In genomic region chr7:112685993-112686392, GRCm38 (mm10) we compare ENCODE assay signal across 19 mouse cellular contexts. TPM values are rescaled to one million over a fixed set of nuclear protein-coding genes. Genes with fewer than 3 reads are reported as not detected.
DNase-seq lines count a peak whose midpoint lies in the region; ATAC-seq and TF ChIP-seq lines count a peak whose summit lies in the region.
"Had no signal": no experiment of that assay in that cellular context is flagged by ENCODE, and none has a peak within 500 bp of the region (broad histone marks: within the 10 kb centered on the region; RNA-seq: fewer than 3 reads in every experiment).

No protein-coding gene starts in this region.

- no peaks in the 10 kb centered on the region for H3K36me3 ChIP-seq in heart, embryonic 15.5 days
- H3K36me3 ChIP-seq in stomach, embryonic 16.5 days (ENCODE audit: control insufficient read depth, insufficient read depth, low read length), result no peaks in the 10 kb centered on the region
- H3K36me3 ChIP-seq in stomach, postnatal 0 days (ENCODE audit: control insufficient read depth, insufficient read depth, low read length), result no peaks in the 10 kb centered on the region

- intact Hi-C loops in heart, postnatal 25 days (cut with DNase I), result no loop called here

- H3K4me1 ChIP-seq in heart, embryonic 15.5 days (replicated peaks), result peaks cover 92% of the 10 kb centered on the region
- H3K4me1 ChIP-seq in stomach, embryonic 16.5 days (ENCODE audit: control insufficient read depth, insufficient read depth, low read length), result peaks cover 70% of the 10 kb centered on the region
- peaks cover 17% of the 10 kb centered on the region for H3K4me1 ChIP-seq in stomach, postnatal 0 days (replicated peaks; ENCODE audit: control insufficient read depth, insufficient read depth)

- WGBS in heart, embryonic 15.5 days, result 53% methylated on average over 3 of the region's 3 CpGs
- 66% methylated on average over 3 of the region's 3 CpGs for whole genome bisulfite sequencing in stomach, embryonic 16.5 days
- 62% methylated on average over 3 of the region's 3 CpGs for WGBS in stomach, postnatal 0 days

- no peak for TF ChIP-seq CTCF in stomach, postnatal 0 days (IDR thresholded peaks at IDR 0.05; ENCODE audit: low read depth)

- H3K27me3 ChIP-seq in heart, embryonic 15.5 days, result no peaks in the 10 kb centered on the region
- no peaks in the 10 kb centered on the region for H3K27me3 ChIP-seq in stomach, embryonic 16.5 days (ENCODE audit: control insufficient read depth, insufficient read depth, low read length)
- H3K27me3 ChIP-seq in stomach, postnatal 0 days (ENCODE audit: control insufficient read depth, insufficient read depth, low read length), result no peaks in the 10 kb centered on the region

- no peaks in the 10 kb centered on the region for H3K9me3 ChIP-seq in heart, embryonic 15.5 days (replicated peaks)
- no peaks in the 10 kb centered on the region for H3K9me3 ChIP-seq in stomach, embryonic 16.5 days (replicated peaks; ENCODE audit: control insufficient read depth, low read length)
- H3K9me3 ChIP-seq in stomach, postnatal 0 days (ENCODE audit: control insufficient read depth, low read length), result no peaks in the 10 kb centered on the region

- TF ChIP-seq EP300 in stomach, postnatal 0 days (optimal IDR thresholded peaks at IDR 0.05), result no peak

- no peak overlapping the region for H3K9ac ChIP-seq in heart, embryonic 15.5 days
- H3K9ac ChIP-seq in stomach, embryonic 16.5 days (ENCODE audit: low read length), result no peak overlapping the region
- H3K9ac ChIP-seq in stomach, postnatal 0 days (ENCODE audit: low read length), result no peak overlapping the region
- H3K9ac ChIP-seq: forebrain, postnatal 0 days; liver, embryonic 14.5 days had no signal

- H3K27ac ChIP-seq in heart, embryonic 15.5 days, result peak overlapping the region; percentile 11; the same call in 1 of the 2 replicates
- H3K27ac ChIP-seq in stomach, embryonic 16.5 days (ENCODE audit: low read length), result peak overlapping the region; percentile 54; the same call in 1 of the 2 replicates
- H3K27ac ChIP-seq in stomach, postnatal 0 days (replicated peaks), result no peak overlapping the region; the same call in 1 of the 2 replicates
- H3K27ac ChIP-seq: liver, embryonic 14.5 days had no signal

- peak; percentile 41 for DNase-seq in embryo, embryonic 10 days (ENCODE audit: low spot score)
- no peak for DNase-seq in embryo, embryonic 9.5 days (ENCODE audit: extremely low spot score)
- DNase-seq in heart, postnatal 25 days (ENCODE audit: low spot score), result no peak
- DNase-seq in stomach, postnatal 0 days (ENCODE audit: low spot score), result no peak
- DNase-seq in thymus, postnatal 0 days (ENCODE audit: low spot score), result no peak
- no peak for DNase-seq in adrenal gland, postnatal 4 days (ENCODE audit: low spot score in 2 of 2)
- DNase-seq: adrenal gland, postnatal 14 days; cerebellum, adult 9-10 months; forebrain, postnatal 0 days; gastrocnemius, postnatal 14 days; kidney, adult 2 months; kidney, postnatal 4 days; lung, postnatal 10 days; thymus, postnatal 4 days had no signal

- H3K4me2 ChIP-seq in heart, embryonic 15.5 days, result no peak overlapping the region
- no peak overlapping the region for H3K4me2 ChIP-seq in stomach, embryonic 16.5 days (ENCODE audit: low read depth, low read length)
- H3K4me2 ChIP-seq in stomach, postnatal 0 days (replicated peaks; ENCODE audit: low read depth), result no peak overlapping the region

- no peak overlapping the region for H3K4me3 ChIP-seq in heart, embryonic 15.5 days
- no peak overlapping the region for H3K4me3 ChIP-seq in stomach, embryonic 16.5 days (replicated peaks; ENCODE audit: low read length)
- no peak overlapping the region for H3K4me3 ChIP-seq in stomach, postnatal 0 days (ENCODE audit: low read depth, low read length)

- ATAC-seq in heart, embryonic 15.5 days (replicated peaks; ENCODE audit: insufficient number of reproducible peaks, insufficient read depth, low FRiP score, low read depth), result no peak
- no peak for ATAC-seq in stomach, embryonic 16.5 days (ENCODE audit: insufficient read depth, low FRiP score)
- no peak for ATAC-seq in stomach, postnatal 0 days (ENCODE audit: low FRiP score, low TSS enrichment)
- ATAC-seq: forebrain, postnatal 0 days had no signal

RNA-seq across cellular contexts. Expression of gene Tead1, which starts 6.9 kb away (rescaled TPM):
- 27.5 and 32.3 TPM in 2 replicates for polyA plus RNA-seq in heart, embryonic 15.5 days (2015; fragmentation: Nextera tagmentation; extraction: Ambion mirVana)
- total RNA-seq in heart, postnatal 25 days (2021), result 100 to 1,000 TPM; 181 to 186 TPM
- polyA plus RNA-seq in stomach, embryonic 16.5 days (2015; fragmentation: Nextera tagmentation; extraction: Ambion mirVana), result 18.0 and 18.9 TPM in 2 replicates
- 13.5 and 13.9 TPM in 2 replicates for polyA plus RNA-seq in stomach, postnatal 0 days (2015; fragmentation: Nextera tagmentation; extraction: Ambion mirVana)
- 1.2 and 3.2 TPM in 2 replicates for polyA plus RNA-seq in thymus, postnatal 0 days (2015; fragmentation: Nextera tagmentation; extraction: Ambion mirVana)
- 10 to 100 TPM; 66.2 to 74.8 TPM for total RNA-seq in adrenal gland, postnatal 4 days (2021)
- total RNA-seq: hematopoietic stem cell, adult 5-6 weeks; megakaryocyte-erythroid progenitor cell, adult 5-6 weeks had no signal
